Mouse (Mus musculus) testis, adult 2 months (tissue): ENCODE measurements around the gene Prap1.

Source experiments
- CTCF ChIP-seq: fragments of 200-500 bp; IDR thresholded peaks from 2 replicates; pipeline ENCODE4 v1.5.1; 2012; ENCODE audit warnings: low read depth, mild to moderate bottlenecking, inconsistent platforms, low read length, moderate library complexity; ENCODE audit not compliant: control insufficient read depth, insufficient read depth, insufficient replicate concordance
- POLR2A ChIP-seq: fragments of 200-500 bp; IDR thresholded peaks from 2 replicates; pipeline ENCODE4 v1.6.1; 2012; ENCODE audit warnings: low read depth, mild to moderate bottlenecking, inconsistent platforms, low read length, moderate library complexity; ENCODE audit not compliant: control insufficient read depth

DNA sequence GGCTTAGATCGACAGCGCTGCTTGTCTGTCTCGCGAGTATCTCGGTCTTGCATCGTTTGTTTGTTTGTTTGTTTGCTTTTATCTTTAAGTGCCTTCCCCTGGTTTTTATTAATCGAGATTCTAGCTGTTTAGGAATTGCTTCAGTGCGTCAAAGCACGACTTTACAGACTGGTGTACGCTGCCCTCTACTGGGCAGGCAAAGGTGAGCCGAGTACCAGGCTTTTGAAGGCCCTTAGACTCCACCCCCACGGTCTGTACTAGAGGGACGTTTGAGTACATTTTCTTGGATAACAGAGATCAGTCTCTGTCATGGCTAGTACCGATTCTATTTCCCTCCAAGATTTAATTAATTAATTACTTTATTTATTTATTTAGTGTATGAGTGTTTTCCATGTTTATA is 48.2 kb downstream of the Prap1 start:
- TF ChIP-seq POLR2A (no peak), CTCF (peak; percentile 52; the same call in 1 of the 2 replicates)
